Mouse (Mus musculus) myocyte (in vitro differentiated cells): ENCODE measurements around the gene Tpcn1.

Source experiments
- MAX ChIP-seq: IDR thresholded peaks from one replicate; pipeline ENCODE4 v1.6.1; 2011; ENCODE audit warnings: low read depth, mild to moderate bottlenecking, control low read depth
- POLR2A ChIP-seq: IDR thresholded peaks from one replicate; pipeline ENCODE4 v1.6.1; 2011; ENCODE audit warnings: low read depth, mild to moderate bottlenecking, control low read depth, moderate library complexity; ENCODE audit not compliant: insufficient read length

DNA sequence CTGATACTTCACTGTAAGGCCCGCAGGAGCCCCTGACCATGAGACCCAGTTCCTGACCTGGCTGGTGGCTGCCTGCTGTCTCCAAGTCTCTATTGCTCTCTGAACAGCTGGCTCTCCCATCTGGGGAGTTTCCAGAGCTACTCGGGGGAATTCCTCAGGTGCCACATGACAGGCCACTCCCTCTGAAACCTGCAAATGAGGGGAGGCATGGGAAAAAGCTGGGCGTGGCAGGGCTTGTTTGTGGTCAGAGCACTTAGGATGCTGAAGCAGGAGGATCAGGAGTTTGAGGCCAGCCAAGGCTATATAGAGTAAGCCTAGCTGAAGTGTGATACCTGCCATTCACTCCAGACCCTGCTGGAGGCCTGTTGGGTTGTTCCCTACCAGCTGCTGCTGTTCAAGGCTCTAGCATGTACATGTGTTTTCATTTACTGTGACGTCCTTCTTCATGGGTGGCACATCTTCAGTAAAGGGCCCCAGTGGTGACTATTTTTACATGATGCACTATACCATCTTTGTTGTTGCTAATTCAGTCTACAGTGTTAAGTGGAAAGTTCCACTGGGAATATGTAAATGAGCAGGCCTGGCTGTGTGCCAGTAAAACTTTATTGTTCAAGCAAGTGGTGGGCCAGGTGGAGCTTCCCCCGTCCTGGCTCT is 33.9 kb upstream of the Tpcn1 start:
- TF ChIP-seq POLR2A (no peak), MAX (no peak)
